In the genomic region with DNA sequence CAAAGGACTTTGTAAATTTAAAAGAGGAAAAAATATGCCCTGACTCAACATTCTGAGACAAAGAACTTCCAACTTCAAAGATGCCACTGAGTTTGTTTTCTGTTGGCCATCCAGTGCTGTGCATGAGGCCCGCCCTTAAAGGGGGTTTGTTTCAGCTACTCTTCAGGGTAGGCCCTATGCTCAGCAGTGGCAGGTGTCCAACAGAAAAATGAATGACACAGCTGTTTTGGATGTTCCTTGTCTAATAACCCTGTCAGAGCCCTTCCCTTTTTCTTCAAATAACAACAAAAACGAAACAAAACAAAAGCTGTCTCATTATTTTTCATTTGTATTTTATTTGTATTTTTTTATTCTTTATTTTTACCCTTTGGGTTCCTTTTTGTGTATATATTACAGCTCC, we compare ENCODE assay signal across 16 mouse cellular contexts.
DNase-seq lines count a peak whose midpoint lies in the region; ATAC-seq and TF ChIP-seq lines count a peak whose summit lies in the region.
"Had no signal": no experiment of that assay in that cellular context is flagged by ENCODE, and none has a peak within 500 bp of the region (broad histone marks: within the 10 kb centered on the region; RNA-seq: fewer than 3 reads in every experiment).

No protein-coding gene starts in this region.

- no peak overlapping the region for H3K4me3 ChIP-seq in liver, embryonic 13.5 days (replicated peaks)
- H3K4me3 ChIP-seq in neural tube, embryonic 15.5 days (replicated peaks), result no peak overlapping the region
- no peak overlapping the region for H3K4me3 ChIP-seq in gastrocnemius, adult 2 months
- H3K4me3 ChIP-seq: forebrain, embryonic 13.5 days; limb, embryonic 10.5 days; lung, embryonic 15.5 days; neural tube, embryonic 12.5 days had no signal

- peak overlapping the region; percentile 36; the same call in 1 of the 2 replicates for H3K27ac ChIP-seq in liver, embryonic 13.5 days
- no peak overlapping the region for H3K27ac ChIP-seq in neural tube, embryonic 15.5 days (replicated peaks)
- no peak overlapping the region for H3K27ac ChIP-seq in gastrocnemius, adult 2 months
- H3K27ac ChIP-seq: forebrain, embryonic 13.5 days; hindbrain, embryonic 14.5 days; limb, embryonic 10.5 days; lung, embryonic 15.5 days; neural tube, embryonic 12.5 days had no signal

- peak; percentile 18 to 49 for DNase-seq in heart, adult 18-20 months
- no peak for DNase-seq in heart, postnatal 4 days
- peak; percentile 16 for DNase-seq in c-Kit-positive CD71-positive TER-119-negative erythroid progenitor cells, embryonic 14.5 days (ENCODE audit: low read depth)
- peak; percentile 36 for DNase-seq in liver, embryonic 13.5 days
- DNase-seq in spleen, postnatal 10 days (ENCODE audit: low spot score in 2 of 2), result peak; percentile 40 to 63
- DNase-seq in embryo, embryonic 10 days (ENCODE audit: low spot score), result no peak
- no peak for DNase-seq in gastrocnemius, adult 2 months
- DNase-seq: adrenal gland, postnatal 10 days; cerebellum, adult 11 months had no signal

- no peak for TF ChIP-seq CTCF in gastrocnemius, adult 2 months (IDR thresholded peaks at IDR 0.05)

- ATAC-seq in liver, embryonic 13.5 days (ENCODE audit: low read depth), result peak; percentile 90
- ATAC-seq in neural tube, embryonic 15.5 days (ENCODE audit: low FRiP score), result no peak
- ATAC-seq: forebrain, embryonic 13.5 days; intestine, embryonic 16.5 days had no signal

- 26% methylated on average over 2 of the region's 2 CpGs for WGBS in liver, embryonic 13.5 days (ENCODE audit: insufficient replicate concordance)
- WGBS in neural tube, embryonic 15.5 days, result 87% methylated on average over 2 of the region's 2 CpGs

- H3K36me3 ChIP-seq in liver, embryonic 13.5 days, result no peaks in the 10 kb centered on the region
- no peaks in the 10 kb centered on the region for H3K36me3 ChIP-seq in neural tube, embryonic 15.5 days
- H3K36me3 ChIP-seq: limb, embryonic 10.5 days; lung, embryonic 15.5 days; neural tube, embryonic 12.5 days had no signal

- intact Hi-C loops in gastrocnemius, adult 2 months (cut with DNase I), result no loop called here

- no peak overlapping the region for H3K9ac ChIP-seq in liver, embryonic 13.5 days
- H3K9ac ChIP-seq in neural tube, embryonic 15.5 days (replicated peaks), result no peak overlapping the region
- H3K9ac ChIP-seq: forebrain, embryonic 13.5 days; hindbrain, embryonic 14.5 days; lung, embryonic 15.5 days; neural tube, embryonic 12.5 days had no signal

- H3K27me3 ChIP-seq in liver, embryonic 13.5 days, result no peaks in the 10 kb centered on the region
- no peaks in the 10 kb centered on the region for H3K27me3 ChIP-seq in neural tube, embryonic 15.5 days (replicated peaks)
- H3K27me3 ChIP-seq: forebrain, embryonic 13.5 days; lung, embryonic 15.5 days; neural tube, embryonic 12.5 days had no signal

- no peaks in the 10 kb centered on the region for H3K9me3 ChIP-seq in liver, embryonic 13.5 days (replicated peaks)
- H3K9me3 ChIP-seq in neural tube, embryonic 15.5 days (replicated peaks), result no peaks in the 10 kb centered on the region
- H3K9me3 ChIP-seq: forebrain, embryonic 13.5 days; limb, embryonic 10.5 days; lung, embryonic 15.5 days; neural tube, embryonic 12.5 days had no signal

- H3K4me1 ChIP-seq in liver, embryonic 13.5 days (replicated peaks), result peaks cover 28% of the 10 kb centered on the region
- H3K4me1 ChIP-seq in neural tube, embryonic 15.5 days, result no peaks in the 10 kb centered on the region
- H3K4me1 ChIP-seq: lung, embryonic 15.5 days; neural tube, embryonic 12.5 days had no signal

- no peak overlapping the region for H3K4me2 ChIP-seq in liver, embryonic 13.5 days
- H3K4me2 ChIP-seq in neural tube, embryonic 15.5 days, result no peak overlapping the region
- H3K4me2 ChIP-seq: forebrain, embryonic 13.5 days; hindbrain, embryonic 14.5 days; lung, embryonic 15.5 days; neural tube, embryonic 12.5 days had no signal

Comparison
In these comparisons a context has a peak if more than half of its experiments do, and no peak if none do; other contexts are left out.
1. DNase-seq: peak in heart, adult 18-20 months (2 of 2), c-Kit-positive CD71-positive TER-119-negative erythroid progenitor cells, embryonic 14.5 days (single experiment), liver, embryonic 13.5 days (single experiment) and spleen, postnatal 10 days (2 of 2); none in heart, postnatal 4 days (single experiment), embryo, embryonic 10 days (single experiment) and gastrocnemius, adult 2 months (single experiment).